Mouse (Mus musculus) cerebellum, adult 2 months (tissue): ENCODE measurements around the gene Slit3. TPM values are rescaled to one million over a fixed set of nuclear protein-coding genes. Genes with fewer than 3 reads are reported as not detected.

ENCODE experiments used
- DNase-seq, 2 experiments: peaks; one replicate each; pipeline ENCODE4 v3.0.0; 2021
- H3K27ac ChIP-seq: fragments of 200-500 bp; 2 replicates; pipeline ENCODE4 v1.5.1; 2012; ENCODE audit warnings: low read length, control low read depth, inconsistent platforms; ENCODE audit not compliant: insufficient read depth
- H3K27me3 ChIP-seq: fragments of 200-500 bp; 2 replicates; pipeline ENCODE4 v1.6.1; 2012; ENCODE audit warnings: inconsistent platforms, mild to moderate bottlenecking, low read length, moderate library complexity; ENCODE audit not compliant: control insufficient read depth, insufficient read depth
- H3K4me1 ChIP-seq: fragments of 200-500 bp; 2 replicates; pipeline ENCODE4 v1.6.1; 2011; ENCODE audit warnings: low read length; ENCODE audit not compliant: control insufficient read depth, insufficient read depth
- H3K4me3 ChIP-seq: fragments of 200-500 bp; replicated peaks from 2 replicates; pipeline ENCODE3; 2011; ENCODE audit warnings: mild to moderate bottlenecking, low read depth, low read length, control low read depth; ENCODE audit not compliant: insufficient read depth
- CTCF ChIP-seq: fragments of 200-500 bp; IDR thresholded peaks from 2 replicates; pipeline ENCODE4 v1.5.1; 2011; ENCODE audit warnings: low read depth, mild to moderate bottlenecking, control low read depth, low read length, moderate library complexity, borderline replicate concordance; ENCODE audit not compliant: insufficient read depth
- POLR2A ChIP-seq: fragments of 200-500 bp; IDR thresholded peaks from 2 replicates; pipeline ENCODE4 v1.6.1; 2011; ENCODE audit warnings: low read length, control low read depth, borderline replicate concordance; ENCODE audit not compliant: insufficient read depth
- WGBS: fragments of 180-500 bp; shearing (Covaris S2); methylation state at CpG from one replicate; pipeline ENCODE4 v1.1.7; 2018; 5-methylcytosine and 5-hydroxymethylcytosine counted together
- polyA plus RNA-seq: library from polyadenylated mRNA; depleted of rRNA; stranded (reverse); fragments of >200 nt; gene quantifications from 2 replicates; pipeline ENCODE4 v1.2.3, GENCODE M21; 2012

Gene Slit3
- polyA plus RNA-seq, 1 experiment = 10.0 TPM

DNA sequence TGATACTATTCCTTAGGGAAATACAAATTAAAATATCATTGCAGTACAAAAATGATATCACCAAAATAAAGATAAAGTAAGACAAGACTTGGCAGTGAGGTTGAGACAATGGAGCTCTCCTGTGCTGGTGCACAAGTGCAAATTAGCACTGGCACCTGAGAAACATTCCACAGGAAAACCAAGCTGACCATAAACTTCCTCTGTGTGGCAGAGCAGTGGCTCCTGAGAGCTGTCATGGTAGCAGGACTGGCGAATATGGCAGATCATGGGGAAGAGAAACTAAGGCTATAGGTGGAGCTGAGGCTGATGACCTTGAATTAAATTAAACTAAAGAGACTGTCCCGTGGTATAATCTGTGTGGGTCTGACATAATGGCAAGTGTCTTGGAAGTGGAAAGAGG, 33.6 kb upstream of the Slit3 start:
- Histone ChIP-seq H3K4me3 (no peak overlapping the region), H3K4me1 (no peaks in the 10 kb centered on the region), H3K27ac (no peak overlapping the region), H3K27me3 (no peaks in the 10 kb centered on the region)
- 86% methylated on average over 2 of the region's 2 CpGs for WGBS
- DNase-seq = no peak
- no peak for TF ChIP-seq CTCF
- no peak for TF ChIP-seq POLR2A

DNA sequence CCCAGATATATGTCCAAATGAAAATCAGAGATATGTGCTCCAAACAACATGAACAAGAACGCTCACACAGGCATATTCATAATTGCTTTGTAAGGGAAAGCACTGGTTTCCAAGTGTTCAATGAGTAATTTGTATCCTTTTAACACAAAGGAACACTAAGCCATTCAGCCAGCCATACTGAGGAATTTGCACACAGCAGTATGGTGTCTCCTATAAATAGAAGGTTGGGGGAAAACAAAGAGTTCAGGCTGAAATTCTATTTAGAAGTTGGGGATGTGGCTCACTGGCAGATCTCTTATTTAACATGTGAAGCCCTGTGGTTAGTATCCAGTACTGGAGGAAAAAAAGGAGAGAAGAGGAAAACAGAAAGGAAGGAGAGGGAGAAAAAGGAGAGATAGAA, 32.9 kb upstream of the Slit3 start:
- Histone ChIP-seq H3K4me3 (no peak overlapping the region), H3K4me1 (no peaks in the 10 kb centered on the region), H3K27ac (no peak overlapping the region), H3K27me3 (no peaks in the 10 kb centered on the region)
- DNase-seq = no peak
- 78% methylated on average over 1 of the region's 1 CpGs for WGBS
- TF ChIP-seq POLR2A (no peak), CTCF (no peak)

GRCm38 (mm10) chr11:35090629-35091335, 30.2 kb upstream of the Slit3 start:
- no peak for TF ChIP-seq CTCF
- no peak for TF ChIP-seq POLR2A
- WGBS = 91% methylated on average over 13 of the region's 13 CpGs

GRCm38 (mm10) chr11:35096538-35096937, 24.5 kb upstream of the Slit3 start:
- 11% methylated on average over 5 of the region's 5 CpGs for WGBS
- H3K4me1 ChIP-seq = no peaks in the 10 kb centered on the region
- H3K27me3 ChIP-seq = no peaks in the 10 kb centered on the region
- no peak overlapping the region for H3K4me3 ChIP-seq
- H3K27ac ChIP-seq = no peak overlapping the region
- no peak for DNase-seq
- no peak for TF ChIP-seq CTCF
- no peak for TF ChIP-seq POLR2A

More at GRCm38 (mm10) chr11:35090629-35091335, 30.2 kb upstream of the Slit3 start:
- Histone ChIP-seq H3K4me1 (no peaks in the 10 kb centered on the region), H3K4me3 (no peak overlapping the region), H3K27me3 (no peaks in the 10 kb centered on the region), H3K27ac (no peak overlapping the region)
- no peak for DNase-seq

DNA sequence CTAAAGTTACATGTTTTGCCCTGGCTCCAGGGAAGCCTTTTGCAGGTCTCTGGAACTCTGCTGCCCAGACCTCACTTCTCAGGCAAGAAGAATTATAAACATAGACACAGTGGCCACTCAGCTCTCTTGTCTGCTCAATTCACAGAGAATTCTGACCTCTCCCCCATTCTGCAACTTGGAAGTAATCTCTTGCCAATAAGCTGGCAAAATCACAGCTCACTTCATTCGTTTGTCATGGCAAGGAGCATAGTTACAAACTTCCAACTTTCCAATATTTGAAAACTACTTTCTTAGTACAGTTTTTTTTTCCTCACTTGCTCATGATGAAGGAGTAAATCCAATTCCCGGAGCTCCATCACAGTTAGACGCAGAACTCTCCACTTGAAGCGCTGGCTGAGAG, 11.2 kb upstream of the Slit3 start:
- Histone ChIP-seq H3K4me3 (no peak overlapping the region), H3K27me3 (no peaks in the 10 kb centered on the region), H3K4me1 (no peaks in the 10 kb centered on the region), H3K27ac (no peak overlapping the region)
- 57% methylated on average over 4 of the region's 4 CpGs for WGBS
- TF ChIP-seq POLR2A (no peak), CTCF (no peak)
- no peak for DNase-seq

GRCm38 (mm10) chr11:35110784-35111183, 10.2 kb upstream of the Slit3 start:
- no peak overlapping the region for H3K27ac ChIP-seq
- TF ChIP-seq POLR2A = no peak
- no peak for TF ChIP-seq CTCF
- WGBS = 36% methylated on average over 2 of the region's 2 CpGs
- H3K27me3 ChIP-seq = no peaks in the 10 kb centered on the region
- no peak overlapping the region for H3K4me3 ChIP-seq
- no peaks in the 10 kb centered on the region for H3K4me1 ChIP-seq
- no peak for DNase-seq

GRCm38 (mm10) chr11:35113290-35113689, 7.7 kb upstream of the Slit3 start:
- 88% methylated on average over 1 of the region's 1 CpGs for WGBS
- DNase-seq = no peak
- Histone ChIP-seq H3K4me3 (no peak overlapping the region), H3K27me3 (no peaks in the 10 kb centered on the region), H3K4me1 (no peaks in the 10 kb centered on the region), H3K27ac (no peak overlapping the region)
- TF ChIP-seq POLR2A (no peak), CTCF (no peak)

DNA sequence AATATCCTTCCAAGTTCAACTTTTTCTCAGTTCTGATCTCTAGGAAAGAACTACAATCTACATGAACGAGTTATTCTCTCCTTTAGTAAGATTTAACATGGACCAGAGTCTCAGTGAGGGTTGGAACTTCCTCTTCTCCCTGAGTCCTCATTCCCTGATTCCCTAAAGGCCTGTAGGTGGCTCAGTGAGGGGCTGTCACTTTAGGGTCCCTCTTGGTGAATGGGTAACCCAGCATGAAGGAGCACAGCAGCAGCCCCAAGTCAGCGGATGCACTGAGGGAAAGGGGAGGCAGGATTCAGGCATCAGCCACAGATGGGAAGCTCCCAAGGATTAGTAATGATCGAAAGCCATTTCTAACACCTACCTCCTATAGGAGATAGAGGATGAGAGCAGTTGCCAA, 4.6 kb upstream of the Slit3 start:
- H3K4me1 ChIP-seq = no peaks in the 10 kb centered on the region; the same call in 1 of the 2 replicates
- H3K4me3 ChIP-seq = no peak overlapping the region
- whole genome bisulfite sequencing = 77% methylated on average over 3 of the region's 3 CpGs
- no peak for DNase-seq
- no peaks in the 10 kb centered on the region for H3K27me3 ChIP-seq
- TF ChIP-seq POLR2A = no peak
- TF ChIP-seq CTCF = no peak
- H3K27ac ChIP-seq = no peak overlapping the region
